Mouse (Mus musculus): ENCODE measurements around the gene Gcm1. TPM values are rescaled to one million over a fixed set of nuclear protein-coding genes. Genes with fewer than 3 reads are reported as not detected.
A peak's percentile ranks its signal among the peaks of the same experiment; 100 is the strongest.

Gcm1 gene
- polyA plus RNA-seq (2014; fragmentation: Nextera tagmentation; extraction: Ambion mirVana), result not detected in 2 replicates

GRCm38 (mm10) chr9:78051677-78052076 lies at the start of gene Gcm1:
Gene Gcm1, plus strand, starts transcription at chr9:78051924.
- no peak within 1 kb of the TSS for H3K9ac ChIP-seq (ENCODE audit: low read length)

DNA sequence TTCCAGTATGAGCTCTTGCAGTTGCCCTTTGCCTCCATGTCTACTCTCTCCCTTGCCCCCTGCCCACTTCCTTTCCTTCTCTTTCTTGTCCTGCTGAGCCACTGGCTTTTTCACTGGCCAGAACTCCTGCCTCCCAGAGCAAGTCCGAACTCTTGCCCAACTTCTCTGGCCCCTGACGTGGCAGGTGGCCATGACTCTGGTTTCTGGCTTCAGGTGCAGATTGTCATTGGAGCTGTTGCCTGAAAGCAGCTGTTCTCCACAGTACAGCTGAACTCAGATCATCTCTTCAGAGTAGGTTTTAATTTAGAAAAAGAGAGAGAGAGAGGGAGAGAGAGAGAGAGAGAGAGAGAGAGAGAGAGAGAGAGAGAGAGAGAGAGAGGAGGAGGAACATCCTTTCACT lies 48.4 kb upstream of the Gcm1 start:
- Histone ChIP-seq H3K4me2 (ENCODE audit: low read length) (no peak overlapping the region), H3K27me3 (ENCODE audit: control insufficient read depth, insufficient read depth, low read length) (no peaks in the 10 kb centered on the region), H3K36me3 (ENCODE audit: control insufficient read depth, insufficient read depth, low read length) (no peaks in the 10 kb centered on the region), H3K9ac (ENCODE audit: low read length) (no peak overlapping the region), H3K27ac (replicated peaks in 1 of 2; ENCODE audit: control insufficient read depth in 1 of 2, insufficient read depth in 1 of 2, low read depth in 2 of 2, low read length in 2 of 2) (no peak overlapping the region), H3K9me3 (ENCODE audit: control insufficient read depth, low read length) (no peaks in the 10 kb centered on the region), H3K4me1 (ENCODE audit: control insufficient read depth in 2 of 2, insufficient read depth in 2 of 2, low read length in 2 of 2) (peaks cover 11 to 28% of the 10 kb centered on the region in 2 experiments), H3K4me3 (ENCODE audit: control insufficient read depth in 1 of 2, insufficient read depth in 1 of 2, low read depth in 1 of 2, low read length in 2 of 2) (no peak overlapping the region)
- 92% methylated on average over 2 of the region's 2 CpGs for WGBS
- no peak for ATAC-seq (ENCODE audit: insufficient number of reproducible peaks, insufficient read depth, low FRiP score, low read depth)

More at GRCm38 (mm10) chr9:78051677-78052076, at the start of gene Gcm1:
- ATAC-seq (ENCODE audit: insufficient number of reproducible peaks, insufficient read depth, low FRiP score, low read depth), result no peak
- Histone ChIP-seq H3K27ac (replicated peaks in 1 of 2; ENCODE audit: control insufficient read depth in 1 of 2, insufficient read depth in 1 of 2, low read depth in 2 of 2, low read length in 2 of 2) (no peak within 1 kb of the TSS), H3K27me3 (ENCODE audit: control insufficient read depth, insufficient read depth, low read length) (no peaks in the 10 kb centered on the region), H3K4me3 (ENCODE audit: control insufficient read depth in 1 of 2, insufficient read depth in 1 of 2, low read depth in 1 of 2, low read length in 2 of 2) (no peak within 1 kb of the TSS), H3K36me3 (ENCODE audit: control insufficient read depth, insufficient read depth, low read length) (no peaks in the 10 kb centered on the region), H3K4me1 (ENCODE audit: control insufficient read depth in 2 of 2, insufficient read depth in 2 of 2, low read length in 2 of 2) (peaks cover 3 to 5% of the 10 kb centered on the region in 2 experiments; a peak in 3 of 4 replicates), H3K9me3 (ENCODE audit: control insufficient read depth, low read length) (no peaks in the 10 kb centered on the region), H3K4me2 (ENCODE audit: low read length) (no peak within 1 kb of the TSS)
- 62% methylated on average over 3 of the region's 3 CpGs for WGBS

DNA sequence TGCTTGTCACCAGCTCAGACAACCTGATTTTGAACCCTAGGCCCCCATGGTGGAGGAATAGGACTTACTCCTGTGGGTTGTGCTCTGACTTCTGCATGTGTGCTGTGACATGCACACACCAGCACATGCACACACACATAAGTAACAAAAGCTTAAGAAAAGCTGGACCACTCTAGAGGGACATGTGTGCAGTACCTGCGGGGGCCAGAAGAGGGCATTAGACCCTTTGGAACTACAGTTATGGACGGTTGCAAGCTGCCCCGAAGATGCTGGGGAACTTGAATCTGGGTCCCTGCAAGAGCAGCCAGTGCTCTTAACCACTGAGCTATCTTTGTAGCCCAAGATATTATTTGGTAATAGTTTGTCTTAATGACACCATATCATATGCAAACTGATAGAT lies 46.2 kb upstream of the Gcm1 start:
- Histone ChIP-seq H3K36me3 (ENCODE audit: control insufficient read depth, insufficient read depth, low read length) (no peaks in the 10 kb centered on the region), H3K9me3 (ENCODE audit: control insufficient read depth, low read length) (no peaks in the 10 kb centered on the region), H3K27me3 (ENCODE audit: control insufficient read depth, insufficient read depth, low read length) (no peaks in the 10 kb centered on the region), H3K9ac (ENCODE audit: low read length) (no peak overlapping the region), H3K4me3 (ENCODE audit: control insufficient read depth in 1 of 2, insufficient read depth in 1 of 2, low read depth in 1 of 2, low read length in 2 of 2) (no peak overlapping the region), H3K4me1 (ENCODE audit: control insufficient read depth in 2 of 2, insufficient read depth in 2 of 2, low read length in 2 of 2) (peaks cover 7 to 19% of the 10 kb centered on the region in 2 experiments), H3K4me2 (ENCODE audit: low read length) (no peak overlapping the region), H3K27ac (replicated peaks in 1 of 2; ENCODE audit: control insufficient read depth in 1 of 2, insufficient read depth in 1 of 2, low read depth in 2 of 2, low read length in 2 of 2) (no peak overlapping the region)
- WGBS, result 56% methylated on average over 3 of the region's 3 CpGs
- no peak for ATAC-seq (ENCODE audit: insufficient number of reproducible peaks, insufficient read depth, low FRiP score, low read depth)

DNA sequence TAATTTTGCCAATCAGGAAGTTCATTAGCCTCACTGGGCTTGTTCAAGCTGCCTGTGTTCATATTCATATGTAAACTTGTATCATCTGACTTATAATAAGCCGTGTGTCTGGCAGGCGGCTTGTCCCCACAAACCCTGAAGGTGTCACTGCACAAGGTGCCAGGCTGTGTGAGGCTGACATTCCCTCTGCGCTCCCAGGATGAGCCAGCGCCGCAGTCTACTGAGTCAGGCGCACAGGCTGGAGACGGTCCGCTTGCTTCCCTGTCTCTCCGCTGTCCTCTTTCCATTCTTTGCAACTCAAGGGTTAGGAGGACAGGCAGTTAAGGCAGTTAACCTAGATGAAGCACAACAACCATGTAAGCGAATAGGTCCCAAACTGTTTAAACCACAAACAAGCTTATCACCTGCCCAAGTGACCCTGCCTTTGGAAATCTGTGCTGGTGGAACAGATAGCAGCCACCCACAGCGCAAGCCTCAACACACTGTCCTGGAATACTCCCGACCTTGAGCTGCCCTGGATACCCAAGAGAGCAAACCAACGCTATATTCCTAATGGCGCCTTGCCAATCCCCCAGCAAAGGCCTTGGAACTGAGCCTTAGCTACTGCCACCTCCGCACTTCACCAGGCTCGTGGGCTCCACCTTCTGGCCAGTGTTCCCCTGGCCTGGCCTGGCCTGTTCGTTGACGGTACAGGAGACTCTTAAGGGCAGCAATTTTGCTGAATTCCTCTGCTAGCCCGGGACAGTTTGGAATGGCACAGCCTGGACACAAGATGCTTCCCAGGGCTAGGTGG lies 45.3 kb upstream of the Gcm1 start:
- peak; percentile 70 for ATAC-seq (ENCODE audit: insufficient number of reproducible peaks, insufficient read depth, low FRiP score, low read depth)
- Histone ChIP-seq H3K9me3 (ENCODE audit: control insufficient read depth, low read length) (no peaks in the 10 kb centered on the region), H3K4me1 (ENCODE audit: control insufficient read depth in 2 of 2, insufficient read depth in 2 of 2, low read length in 2 of 2) (peaks cover 7 to 14% of the 10 kb centered on the region in 2 experiments), H3K9ac (ENCODE audit: low read length) (no peak overlapping the region), H3K4me2 (ENCODE audit: low read length) (no peak overlapping the region), H3K27me3 (ENCODE audit: control insufficient read depth, insufficient read depth, low read length) (no peaks in the 10 kb centered on the region), H3K4me3 (ENCODE audit: control insufficient read depth in 1 of 2, insufficient read depth in 1 of 2, low read depth in 1 of 2, low read length in 2 of 2) (no peak overlapping the region), H3K36me3 (ENCODE audit: control insufficient read depth, insufficient read depth, low read length) (no peaks in the 10 kb centered on the region), H3K27ac (replicated peaks in 1 of 2; ENCODE audit: control insufficient read depth in 1 of 2, insufficient read depth in 1 of 2, low read depth in 2 of 2, low read length in 2 of 2) (peak overlapping the region; percentile 42 to 53; a peak in 3 of 4 replicates)
- WGBS, result 41% methylated on average over 19 of the region's 19 CpGs

DNA sequence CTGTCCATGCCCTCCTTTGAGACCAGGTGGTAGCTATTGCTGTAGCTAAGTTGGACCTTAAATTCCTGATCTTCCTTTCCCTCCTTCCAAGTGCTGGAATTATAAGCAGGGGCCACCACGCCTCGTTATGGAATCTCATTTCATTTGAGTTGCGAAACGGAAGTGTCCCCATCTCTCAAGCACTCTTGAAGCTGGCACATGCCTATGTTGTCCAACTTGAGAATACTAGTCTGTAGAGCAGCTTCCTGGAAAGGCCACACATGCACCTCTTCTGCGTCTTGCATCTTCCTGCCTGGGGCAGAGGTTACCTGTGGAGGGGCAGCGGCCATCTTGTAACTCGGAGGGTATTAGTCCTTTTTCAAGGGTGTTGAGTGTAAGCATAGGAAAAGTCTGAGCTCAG lies 42.3 kb upstream of the Gcm1 start:
- 90% methylated on average over 7 of the region's 7 CpGs for WGBS
- no peak for ATAC-seq (ENCODE audit: insufficient number of reproducible peaks, insufficient read depth, low FRiP score, low read depth)
- Histone ChIP-seq H3K4me2 (ENCODE audit: low read length) (no peak overlapping the region), H3K9me3 (ENCODE audit: control insufficient read depth, low read length) (no peaks in the 10 kb centered on the region), H3K27me3 (ENCODE audit: control insufficient read depth, insufficient read depth, low read length) (no peaks in the 10 kb centered on the region), H3K27ac (replicated peaks in 1 of 2; ENCODE audit: control insufficient read depth in 1 of 2, insufficient read depth in 1 of 2, low read depth in 2 of 2, low read length in 2 of 2) (no peak overlapping the region), H3K4me3 (ENCODE audit: control insufficient read depth in 1 of 2, insufficient read depth in 1 of 2, low read depth in 1 of 2, low read length in 2 of 2) (no peak overlapping the region), H3K9ac (ENCODE audit: low read length) (no peak overlapping the region), H3K4me1 (ENCODE audit: control insufficient read depth in 2 of 2, insufficient read depth in 2 of 2, low read length in 2 of 2) (peaks cover 7% of the 10 kb centered on the region in 2 experiments), H3K36me3 (ENCODE audit: control insufficient read depth, insufficient read depth, low read length) (no peaks in the 10 kb centered on the region)

DNA sequence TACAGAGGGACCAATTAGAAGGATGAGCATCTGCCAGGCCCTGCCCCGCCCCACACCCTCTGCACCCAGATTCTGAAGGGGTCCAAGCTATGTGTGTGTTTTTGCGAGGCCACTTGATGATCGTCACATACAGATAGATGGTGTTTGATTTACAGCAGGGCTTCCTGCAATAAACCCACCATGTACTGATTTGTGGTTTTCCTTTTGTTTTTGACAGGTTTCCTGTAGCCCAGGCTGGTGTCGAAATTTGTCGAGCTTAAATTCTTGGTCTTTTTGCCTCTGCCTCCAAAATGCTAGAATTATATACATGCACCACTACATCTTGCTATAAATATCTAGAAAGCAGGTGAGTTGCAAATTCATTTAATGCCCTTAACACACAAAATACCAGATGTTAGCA lies 41.5 kb upstream of the Gcm1 start:
- Histone ChIP-seq H3K4me3 (ENCODE audit: control insufficient read depth in 1 of 2, insufficient read depth in 1 of 2, low read depth in 1 of 2, low read length in 2 of 2) (no peak overlapping the region), H3K36me3 (ENCODE audit: control insufficient read depth, insufficient read depth, low read length) (no peaks in the 10 kb centered on the region), H3K9me3 (ENCODE audit: control insufficient read depth, low read length) (no peaks in the 10 kb centered on the region), H3K27ac (replicated peaks in 1 of 2; ENCODE audit: control insufficient read depth in 1 of 2, insufficient read depth in 1 of 2, low read depth in 2 of 2, low read length in 2 of 2) (no peak overlapping the region), H3K27me3 (ENCODE audit: control insufficient read depth, insufficient read depth, low read length) (no peaks in the 10 kb centered on the region), H3K4me2 (ENCODE audit: low read length) (no peak overlapping the region), H3K9ac (ENCODE audit: low read length) (no peak overlapping the region), H3K4me1 (ENCODE audit: control insufficient read depth in 2 of 2, insufficient read depth in 2 of 2, low read length in 2 of 2) (peaks cover 7% of the 10 kb centered on the region in 2 experiments)
- 84% methylated on average over 5 of the region's 5 CpGs for WGBS
- no peak for ATAC-seq (ENCODE audit: insufficient number of reproducible peaks, insufficient read depth, low FRiP score, low read depth)

GRCm38 (mm10) chr9:78010707-78011106 lies 41.0 kb upstream of the Gcm1 start:
- Histone ChIP-seq H3K9me3 (ENCODE audit: control insufficient read depth, low read length) (no peaks in the 10 kb centered on the region), H3K27me3 (ENCODE audit: control insufficient read depth, insufficient read depth, low read length) (no peaks in the 10 kb centered on the region), H3K4me3 (ENCODE audit: control insufficient read depth in 1 of 2, insufficient read depth in 1 of 2, low read depth in 1 of 2, low read length in 2 of 2) (no peak overlapping the region), H3K4me1 (ENCODE audit: control insufficient read depth in 2 of 2, insufficient read depth in 2 of 2, low read length in 2 of 2) (peaks cover 7% of the 10 kb centered on the region in 2 experiments), H3K27ac (replicated peaks in 1 of 2; ENCODE audit: control insufficient read depth in 1 of 2, insufficient read depth in 1 of 2, low read depth in 2 of 2, low read length in 2 of 2) (no peak overlapping the region), H3K9ac (ENCODE audit: low read length) (no peak overlapping the region), H3K36me3 (ENCODE audit: control insufficient read depth, insufficient read depth, low read length) (no peaks in the 10 kb centered on the region), H3K4me2 (ENCODE audit: low read length) (no peak overlapping the region)
- ATAC-seq (ENCODE audit: insufficient number of reproducible peaks, insufficient read depth, low FRiP score, low read depth), result no peak
- 80% methylated on average over 10 of the region's 10 CpGs for WGBS

All from heart, embryonic 14.5 days (tissue).